Mouse (Mus musculus) Patski (cell line): ENCODE results near the gene Scgb3a1. TPM values are rescaled to one million over a fixed set of nuclear protein-coding genes. Genes with fewer than 3 reads are reported as not detected.

Experiments used
- ATAC-seq: fragments of 100-300 bp; one replicate; pipeline ENCODE4 v1.8.0; 2021
- CTCF ChIA-PET: fragments of 350-600 bp; sonication (Branson Sonifier 250); formaldehyde crosslinking; loops from one replicate; lab custom pipeline; 2022; ENCODE audit warnings: inconsistent platforms; lab: Charles Lee
- POLR2A ChIA-PET: fragments of 350-600 bp; sonication (Branson Sonifier 250); formaldehyde crosslinking; loops from one replicate; lab custom pipeline; 2022; ENCODE audit warnings: antibody characterized with exemption, inconsistent platforms; lab: Charles Lee
- DNase-seq: peaks from one replicate; pipeline ENCODE4 v3.0.0-alpha.2; 2011; ENCODE audit warnings: low read depth, low spot score
- H3K27me3 ChIP-seq: fragments of 371-371 bp; one replicate; pipeline ENCODE4 v1.5.1; 2021
- CTCF ChIP-seq: fragments of 100-300 bp; IDR thresholded peaks from one replicate; pipeline ENCODE4 v1.5.1; 2021
- in situ Hi-C: fragments of 300-500 bp; cut with MboI; formaldehyde crosslinking; loops from 3 replicates; pipeline ENCODE4 v1.11.1; 2018; ENCODE audit warnings: low pct_unique_long_range_greater_than_20kb, mixed read lengths
- polyA plus RNA-seq: library from polyadenylated mRNA; unstranded; gene quantifications from one replicate; pipeline ENCODE4 v1.2.3, GENCODE M21; 2021

Scgb3a1 gene
- polyA plus RNA-seq, 1 experiment from 2014 or later = not detected

GRCm38 (mm10) chr11:49695695-49696094 is 32.3 kb downstream of the Scgb3a1 start:
- in situ Hi-C loops = loop anchor here (25.0 kb wide), 1 partner anchor 883 kb away; the partner anchor contains the start of genes Rack1 and Trim41
- no peaks in the 10 kb centered on the region for H3K27me3 ChIP-seq
- DNase-seq (no peak), ATAC-seq (no peak)
- ChIA-PET POLR2A (interaction anchor here (1.2 kb wide), 1 partner anchor 15 kb away, joined by 3 read pairs; no protein-coding TSS in a partner anchor), CTCF (interaction anchor here (1.1 to 2.2 kb wide), 2 partner anchors 13 to 27 kb away, joined by 3 to 6 read pairs; no protein-coding TSS in a partner anchor)
- TF ChIP-seq CTCF = no peak

- in situ Hi-C loops = loop anchor here (25.0 kb wide), 1 partner anchor 884 kb away; the partner anchor contains the start of genes Rack1 and Trim41
- ChIA-PET CTCF (interaction anchor here (0.9 to 2.2 kb wide), 2 partner anchors 15 to 28 kb away, joined by 3 to 6 read pairs; no protein-coding TSS in a partner anchor), POLR2A (interaction anchor here (1.2 kb wide), 1 partner anchor 14 kb away, joined by 3 read pairs; no protein-coding TSS in a partner anchor)
- no peak for TF ChIP-seq CTCF
- ATAC-seq (no peak), DNase-seq (no peak)
- no peaks in the 10 kb centered on the region for H3K27me3 ChIP-seq
Measured at GRCm38 (mm10) chr11:49696472-49696871, 33.1 kb downstream of the Scgb3a1 start.

- H3K27me3 ChIP-seq = no peaks in the 10 kb centered on the region
- no peak for ATAC-seq
- POLR2A ChIA-PET = no interaction called here
- no peak for TF ChIP-seq CTCF
- CTCF ChIA-PET = interaction anchor here (1.7 kb wide), 1 partner anchor 9 kb away, joined by 3 read pairs; no protein-coding TSS in a partner anchor
- no peak for DNase-seq
- in situ Hi-C loops = loop anchor here (25.0 kb wide), 1 partner anchor 885 kb away; the partner anchor contains the start of genes Rack1 and Trim41
Measured at GRCm38 (mm10) chr11:49697779-49698178, 34.4 kb downstream of the Scgb3a1 start.

- in situ Hi-C loops = loop anchor here (25.0 kb wide), 1 partner anchor 887 kb away; the partner anchor contains the start of genes Rack1 and Trim41
- CTCF ChIA-PET = interaction anchor here (1.7 kb wide), 1 partner anchor 10 kb away, joined by 3 read pairs; no protein-coding TSS in a partner anchor
- no peak for ATAC-seq
- H3K27me3 ChIP-seq = no peaks in the 10 kb centered on the region
- no peak for DNase-seq
- TF ChIP-seq CTCF = no peak
- POLR2A ChIA-PET = no interaction called here
Measured at GRCm38 (mm10) chr11:49699079-49699478, 35.7 kb downstream of the Scgb3a1 start.

- no peak for TF ChIP-seq CTCF
- ATAC-seq (no peak), DNase-seq (no peak)
- ChIA-PET CTCF (no interaction called here), POLR2A (no interaction called here)
- in situ Hi-C loops = no loop called here
- no peaks in the 10 kb centered on the region for H3K27me3 ChIP-seq
Measured at GRCm38 (mm10) chr11:49702014-49702413, 38.6 kb downstream of the Scgb3a1 start.

- no peaks in the 10 kb centered on the region for H3K27me3 ChIP-seq
- no peak for DNase-seq
- TF ChIP-seq CTCF = no peak
- CTCF ChIA-PET = interaction anchor here (1.3 to 1.7 kb wide), 2 partner anchors 25 to 52 kb away, joined by 3 to 5 read pairs; no protein-coding TSS in a partner anchor
- POLR2A ChIA-PET = no interaction called here
- ATAC-seq = no peak
- in situ Hi-C loops = no loop called here
Measured at GRCm38 (mm10) chr11:49704804-49705203, 41.4 kb downstream of the Scgb3a1 start.

- ATAC-seq = no peak
- TF ChIP-seq CTCF = no peak
- in situ Hi-C loops = no loop called here
- H3K27me3 ChIP-seq = no peaks in the 10 kb centered on the region
- ChIA-PET POLR2A (no interaction called here), CTCF (no interaction called here)
- no peak for DNase-seq
Measured at GRCm38 (mm10) chr11:49707834-49708233, 44.4 kb downstream of the Scgb3a1 start.

GRCm38 (mm10) chr11:49710664-49711063 is 47.3 kb downstream of the Scgb3a1 start:
- in situ Hi-C loops = no loop called here
- CTCF ChIA-PET = no interaction called here
- DNase-seq = no peak

GRCm38 (mm10) chr11:49711981-49712554 is 48.7 kb downstream of the Scgb3a1 start:
- in situ Hi-C loops = no loop called here
- peak; percentile 24 for ATAC-seq
- DNase-seq = no peak
- no peak for TF ChIP-seq CTCF
- no peaks in the 10 kb centered on the region for H3K27me3 ChIP-seq
- CTCF ChIA-PET = no interaction called here
- POLR2A ChIA-PET = interaction anchor here (0.7 to 1.0 kb wide), 2 partner anchors 20 to 25 kb away, joined by 3 to 4 read pairs; no protein-coding TSS in a partner anchor

More at GRCm38 (mm10) chr11:49710664-49711063, 47.3 kb downstream of the Scgb3a1 start:
- H3K27me3 ChIP-seq = no peaks in the 10 kb centered on the region
- POLR2A ChIA-PET = interaction anchor here (0.6 kb wide), 1 partner anchor 15 kb away, joined by 3 read pairs; no protein-coding TSS in a partner anchor
- ATAC-seq = no peak
- no peak for TF ChIP-seq CTCF

GRCm38 (mm10) chr11:49712555-49713335 is 49.3 kb downstream of the Scgb3a1 start, which contains the start of gene Cnot6:
Gene Cnot6 (minus strand): TSS chr11:49712723.
- POLR2A ChIA-PET = interaction anchor here (1.0 kb wide), 1 partner anchor 20 kb away, joined by 3 read pairs; no protein-coding TSS in a partner anchor

More at GRCm38 (mm10) chr11:49712555-49713335, 49.3 kb downstream of the Scgb3a1 start, which contains the start of gene Cnot6:
- no peak for TF ChIP-seq CTCF
- in situ Hi-C loops = no loop called here
- peak; percentile 83 for DNase-seq
- peak; percentile 99 for ATAC-seq
- CTCF ChIA-PET = no interaction called here
- no peaks in the 10 kb centered on the region for H3K27me3 ChIP-seq
